Mouse (Mus musculus) embryonic facial prominence, embryonic 15.5 days (tissue): ENCODE data around the gene Foxb1. TPM values are rescaled to one million over a fixed set of nuclear protein-coding genes. Genes with fewer than 3 reads are reported as not detected.

ENCODE experiments used
- ATAC-seq: fragments of 200-750 bp; cut with Nextera tagmentation; 2 replicates; pipeline ENCODE4 v1.8.0; 2017; ENCODE audit warnings: low read depth, moderate TSS enrichment; ENCODE audit not compliant: insufficient number of reproducible peaks, low FRiP score, low TSS enrichment
- H3K27ac ChIP-seq: fragments of 300-500 bp; sonication (generic); replicated peaks from 2 replicates; pipeline ENCODE4 v1.5.1; 2015; ENCODE audit warnings: mild to moderate bottlenecking, inconsistent platforms
- H3K27me3 ChIP-seq: fragments of 300-500 bp; sonication (generic); 2 replicates; pipeline ENCODE4 v1.6.1; 2015; ENCODE audit warnings: inconsistent platforms
- H3K36me3 ChIP-seq: fragments of 300-500 bp; sonication (generic); 2 replicates; pipeline ENCODE4 v1.6.1; 2015; ENCODE audit warnings: mild to moderate bottlenecking, inconsistent platforms
- H3K4me1 ChIP-seq: fragments of 300-500 bp; sonication (generic); 2 replicates; pipeline ENCODE4 v1.6.1; 2015; ENCODE audit warnings: inconsistent platforms
- H3K4me2 ChIP-seq: fragments of 300-500 bp; sonication (generic); replicated peaks from 2 replicates; pipeline ENCODE4 v1.6.1; 2015; ENCODE audit warnings: mild to moderate bottlenecking, inconsistent platforms
- H3K4me3 ChIP-seq: fragments of 300-500 bp; sonication (generic); replicated peaks from 2 replicates; pipeline ENCODE4 v1.5.1; 2015; ENCODE audit warnings: mild to moderate bottlenecking, inconsistent platforms
- H3K9ac ChIP-seq: fragments of 300-500 bp; sonication (generic); 2 replicates; pipeline ENCODE4 v1.6.1; 2015; ENCODE audit warnings: inconsistent platforms
- H3K9me3 ChIP-seq: fragments of 300-500 bp; sonication (generic); replicated peaks from 2 replicates; pipeline ENCODE4 v1.6.1; 2016; ENCODE audit warnings: inconsistent platforms
- WGBS: fragments of 180-500 bp; shearing (Covaris S2); methylation state at CpG from one replicate; pipeline ENCODE4 v1.1.7; 2015; 5-methylcytosine and 5-hydroxymethylcytosine counted together
- polyA plus RNA-seq: library from polyadenylated mRNA; unstranded; fragments of >200 nt; fragmentation: Nextera tagmentation; extraction: Ambion mirVana; gene quantifications from 2 replicates; pipeline ENCODE4 v1.2.1, GENCODE M21; 2015

Gene Foxb1
- polyA plus RNA-seq, 1 experiment from 2014 or later, result not detected

GRCm38 (mm10) chr9:69764586-69765482, 4.1 kb upstream of the Foxb1 start:
- no peak for ATAC-seq
- H3K9ac ChIP-seq, result no peak overlapping the region
- peaks cover 97% of the 10 kb centered on the region for H3K27me3 ChIP-seq
- no peak overlapping the region for H3K27ac ChIP-seq
- H3K9me3 ChIP-seq, result no peaks in the 10 kb centered on the region
- 1% methylated on average over 42 of the region's 42 CpGs for WGBS
- no peak overlapping the region for H3K4me2 ChIP-seq
- peaks cover 22% of the 10 kb centered on the region for H3K4me1 ChIP-seq
- H3K4me3 ChIP-seq, result no peak overlapping the region
- no peaks in the 10 kb centered on the region for H3K36me3 ChIP-seq

GRCm38 (mm10) chr9:69763681-69764585, 3.2 kb upstream of the Foxb1 start:
- H3K4me1 ChIP-seq, result peaks cover 31% of the 10 kb centered on the region
- H3K4me2 ChIP-seq, result no peak overlapping the region
- no peak overlapping the region for H3K9ac ChIP-seq
- ATAC-seq, result no peak
- H3K4me3 ChIP-seq, result no peak overlapping the region
- under 1% methylated on average over 25 of the region's 25 CpGs for WGBS
- H3K9me3 ChIP-seq, result no peaks in the 10 kb centered on the region
- H3K36me3 ChIP-seq, result no peaks in the 10 kb centered on the region
- no peak overlapping the region for H3K27ac ChIP-seq
- H3K27me3 ChIP-seq, result peaks cover 97% of the 10 kb centered on the region

GRCm38 (mm10) chr9:69762703-69763102, 2.0 kb upstream of the Foxb1 start:
- no peak overlapping the region for H3K4me3 ChIP-seq
- H3K9me3 ChIP-seq, result no peaks in the 10 kb centered on the region
- under 1% methylated on average over 14 of the region's 14 CpGs for WGBS
- H3K9ac ChIP-seq, result no peak overlapping the region
- H3K4me2 ChIP-seq, result 0 out of 2 replicates have a peak overlapping the region, but pooled peaks have one; percentile 4
- peaks cover 37% of the 10 kb centered on the region for H3K4me1 ChIP-seq
- ATAC-seq, result no peak
- no peaks in the 10 kb centered on the region for H3K36me3 ChIP-seq
- peaks cover 93% of the 10 kb centered on the region for H3K27me3 ChIP-seq
- no peak overlapping the region for H3K27ac ChIP-seq

GRCm38 (mm10) chr9:69762221-69762620, 1.5 kb upstream of the Foxb1 start:
- H3K4me3 ChIP-seq, result no peak overlapping the region
- WGBS, result 2% methylated on average over 12 of the region's 12 CpGs

GRCm38 (mm10) chr9:69761569-69761968, 829 bp upstream of the Foxb1 start:
- Histone ChIP-seq H3K9me3 (no peaks in the 10 kb centered on the region), H3K4me3 (no peak overlapping the region), H3K4me2 (no peak overlapping the region), H3K27me3 (peaks cover 93% of the 10 kb centered on the region), H3K9ac (no peak overlapping the region), H3K27ac (no peak overlapping the region), H3K4me1 (peaks cover 37% of the 10 kb centered on the region), H3K36me3 (no peaks in the 10 kb centered on the region)
- 1% methylated on average over 10 of the region's 10 CpGs for WGBS
- no peak for ATAC-seq

More at GRCm38 (mm10) chr9:69762221-69762620, 1.5 kb upstream of the Foxb1 start:
- H3K27me3 ChIP-seq, result peaks cover 91% of the 10 kb centered on the region
- no peaks in the 10 kb centered on the region for H3K9me3 ChIP-seq
- no peak overlapping the region for H3K9ac ChIP-seq
- peaks cover 37% of the 10 kb centered on the region for H3K4me1 ChIP-seq
- no peak overlapping the region for H3K27ac ChIP-seq
- 0 out of 2 replicates have a peak overlapping the region, but pooled peaks have one; percentile 4 for H3K4me2 ChIP-seq
- no peaks in the 10 kb centered on the region for H3K36me3 ChIP-seq
- ATAC-seq, result no peak

- H3K9me3 ChIP-seq, result no peaks in the 10 kb centered on the region
- H3K4me3 ChIP-seq, result peak overlapping the region; percentile 23
- peaks cover 93% of the 10 kb centered on the region for H3K27me3 ChIP-seq
- 0% methylated on average over 44 of the region's 44 CpGs for WGBS
- no peak for ATAC-seq
- H3K9ac ChIP-seq, result no peak overlapping the region
- H3K36me3 ChIP-seq, result no peaks in the 10 kb centered on the region
- peaks cover 37% of the 10 kb centered on the region for H3K4me1 ChIP-seq
- H3K27ac ChIP-seq, result no peak overlapping the region
- H3K4me2 ChIP-seq, result peak overlapping the region; percentile 30
Observed at GRCm38 (mm10) chr9:69759721-69760221, 969 bp downstream of the Foxb1 start.

GRCm38 (mm10) chr9:69758946-69759615, 1.7 kb downstream of the Foxb1 start:
- Histone ChIP-seq H3K36me3 (no peaks in the 10 kb centered on the region), H3K9me3 (no peaks in the 10 kb centered on the region), H3K4me1 (peaks cover 32% of the 10 kb centered on the region), H3K27me3 (peaks cover 93% of the 10 kb centered on the region), H3K27ac (no peak overlapping the region), H3K4me3 (peak overlapping the region; percentile 23), H3K9ac (no peak overlapping the region), H3K4me2 (peak overlapping the region; percentile 30)
- no peak for ATAC-seq
- under 1% methylated on average over 39 of the region's 42 CpGs for WGBS

GRCm38 (mm10) chr9:69758506-69758905, 2.2 kb downstream of the Foxb1 start:
- no peaks in the 10 kb centered on the region for H3K9me3 ChIP-seq
- H3K4me2 ChIP-seq, result peak overlapping the region; percentile 30
- peak overlapping the region; percentile 23 for H3K4me3 ChIP-seq
- no peaks in the 10 kb centered on the region for H3K36me3 ChIP-seq
- peaks cover 93% of the 10 kb centered on the region for H3K27me3 ChIP-seq
- under 1% methylated on average over 17 of the region's 17 CpGs for WGBS
- no peak overlapping the region for H3K9ac ChIP-seq
- H3K27ac ChIP-seq, result no peak overlapping the region
- H3K4me1 ChIP-seq, result peaks cover 32% of the 10 kb centered on the region
- ATAC-seq, result no peak

GRCm38 (mm10) chr9:69757254-69757653, 3.5 kb downstream of the Foxb1 start:
- no peak overlapping the region for H3K4me3 ChIP-seq
- H3K4me1 ChIP-seq, result peaks cover 27% of the 10 kb centered on the region
- H3K36me3 ChIP-seq, result no peaks in the 10 kb centered on the region
- H3K9ac ChIP-seq, result no peak overlapping the region
- no peak overlapping the region for H3K4me2 ChIP-seq
- peaks cover 92% of the 10 kb centered on the region for H3K27me3 ChIP-seq
- no peak for ATAC-seq
- no peak overlapping the region for H3K27ac ChIP-seq
- H3K9me3 ChIP-seq, result no peaks in the 10 kb centered on the region
- 9% methylated on average over 4 of the region's 4 CpGs for WGBS

- Histone ChIP-seq H3K36me3 (no peaks in the 10 kb centered on the region), H3K4me2 (no peak overlapping the region), H3K4me1 (peaks cover 27% of the 10 kb centered on the region), H3K27me3 (peaks cover 90% of the 10 kb centered on the region), H3K27ac (no peak overlapping the region), H3K4me3 (no peak overlapping the region), H3K9ac (no peak overlapping the region), H3K9me3 (no peaks in the 10 kb centered on the region)
- ATAC-seq, result no peak
- WGBS, result 25% methylated on average over 3 of the region's 3 CpGs
Observed at GRCm38 (mm10) chr9:69756456-69756855, 4.3 kb downstream of the Foxb1 start.
